Mouse (Mus musculus): ENCODE measurements around the gene Ppp6r2. TPM values are rescaled to one million over a fixed set of nuclear protein-coding genes. Genes with fewer than 3 reads are reported as not detected.

Ppp6r2 gene
- polyA plus RNA-seq, 1 experiment = 18.4 TPM

DNA sequence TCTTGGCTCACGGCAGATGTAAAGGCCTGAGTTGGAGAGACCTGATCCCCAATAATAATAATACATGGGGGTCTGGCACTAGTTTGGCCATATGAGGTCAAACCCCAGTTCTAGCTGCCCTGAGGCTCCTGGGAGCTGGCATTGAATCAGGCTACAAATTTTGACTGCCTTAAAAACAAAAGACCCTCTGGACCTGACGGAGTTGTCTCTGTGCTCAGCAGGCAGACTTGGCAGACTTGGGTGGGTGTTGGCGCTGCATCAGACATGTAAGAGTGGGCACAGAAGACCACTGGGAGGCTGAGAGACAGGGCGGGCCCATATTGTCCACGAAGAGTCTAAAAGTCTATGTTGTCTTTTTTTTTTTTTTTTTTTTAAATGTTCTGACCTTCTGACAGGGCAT is 75.2 kb downstream of the Ppp6r2 start:
- H3K27me3 ChIP-seq (ENCODE audit: control insufficient read depth, insufficient read depth, insufficient read length) = no peaks in the 10 kb centered on the region
- no peak overlapping the region for H3K4me3 ChIP-seq (ENCODE audit: insufficient read depth, poor library complexity, severe bottlenecking)
- no peaks in the 10 kb centered on the region for H3K79me2 ChIP-seq (ENCODE audit: control insufficient read depth, insufficient read depth)
- TF ChIP-seq FOSL1 (IDR thresholded peaks at IDR 0.05; ENCODE audit: insufficient read depth, low read length, poor library complexity, severe bottlenecking) = no peak
- TF ChIP-seq MAX (IDR thresholded peaks at IDR 0.05) = no peak
- TF ChIP-seq CEBPB (IDR thresholded peaks at IDR 0.05; ENCODE audit: low read depth) = no peak
- TF ChIP-seq MYOG (IDR thresholded peaks at IDR 0.05; ENCODE audit: control insufficient read depth, extremely low read depth, insufficient read length) = no peak
- TF ChIP-seq CTCF (IDR thresholded peaks at IDR 0.05; ENCODE audit: control insufficient read depth, insufficient read depth, insufficient read length) = no peak
- TF ChIP-seq MYOD1 (IDR thresholded peaks at IDR 0.05; ENCODE audit: control insufficient read depth, insufficient read length, low read depth) = no peak
- no peak for TF ChIP-seq USF1 (IDR thresholded peaks at IDR 0.05; ENCODE audit: low read depth)
- H3K79me3 ChIP-seq (ENCODE audit: low read depth) = no peaks in the 10 kb centered on the region
- no peak overlapping the region for H3ac ChIP-seq (ENCODE audit: control insufficient read depth, insufficient read length, low read depth)
- peaks cover 79% of the 10 kb centered on the region for H3K36me3 ChIP-seq (ENCODE audit: control insufficient read depth, insufficient read depth)

DNA sequence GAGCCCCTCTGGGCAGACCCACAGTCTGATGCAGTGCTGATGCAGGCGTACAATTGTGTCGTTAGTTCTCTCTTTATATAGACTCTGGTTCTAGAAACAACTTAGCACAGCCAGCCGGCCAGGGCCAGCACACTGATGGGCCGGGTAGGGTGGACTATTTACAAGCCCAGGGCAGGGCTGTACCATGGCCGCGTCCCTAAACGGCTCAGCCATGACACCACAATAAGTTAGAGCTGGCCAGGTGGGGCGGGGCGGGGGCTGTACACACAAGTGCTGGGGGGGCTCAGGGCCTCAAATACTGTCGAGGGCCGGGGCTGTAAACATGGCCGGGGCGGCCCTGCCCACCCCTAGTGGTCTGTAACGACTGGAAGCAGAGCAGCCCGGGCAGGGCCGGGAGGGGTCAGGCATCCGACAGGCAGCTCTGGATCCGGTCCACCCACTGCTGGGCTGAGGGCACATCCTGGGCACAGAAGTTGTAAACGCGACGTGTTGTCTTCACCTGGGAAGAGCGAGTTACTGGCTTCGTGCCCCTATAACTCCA is 76.9 kb downstream of the Ppp6r2 start:
- Histone ChIP-seq H3K4me3 (ENCODE audit: insufficient read depth, poor library complexity, severe bottlenecking) (no peak overlapping the region), H3K36me3 (ENCODE audit: control insufficient read depth, insufficient read depth) (peaks cover 86% of the 10 kb centered on the region), H3K27me3 (ENCODE audit: control insufficient read depth, insufficient read depth, insufficient read length) (no peaks in the 10 kb centered on the region), H3ac (ENCODE audit: control insufficient read depth, insufficient read length, low read depth) (no peak overlapping the region), H3K79me2 (ENCODE audit: control insufficient read depth, insufficient read depth) (no peaks in the 10 kb centered on the region), H3K79me3 (ENCODE audit: low read depth) (no peaks in the 10 kb centered on the region)
- TF ChIP-seq MYOD1 (IDR thresholded peaks at IDR 0.05; ENCODE audit: control insufficient read depth, insufficient read length, low read depth) (no peak), FOSL1 (IDR thresholded peaks at IDR 0.05; ENCODE audit: insufficient read depth, low read length, poor library complexity, severe bottlenecking) (no peak), MYOG (IDR thresholded peaks at IDR 0.05; ENCODE audit: control insufficient read depth, extremely low read depth, insufficient read length) (no peak), MAX (IDR thresholded peaks at IDR 0.05) (no peak), USF1 (IDR thresholded peaks at IDR 0.05; ENCODE audit: low read depth) (no peak), CTCF (IDR thresholded peaks at IDR 0.05; ENCODE audit: control insufficient read depth, insufficient read depth, insufficient read length) (no peak), CEBPB (IDR thresholded peaks at IDR 0.05; ENCODE audit: low read depth) (no peak)

DNA sequence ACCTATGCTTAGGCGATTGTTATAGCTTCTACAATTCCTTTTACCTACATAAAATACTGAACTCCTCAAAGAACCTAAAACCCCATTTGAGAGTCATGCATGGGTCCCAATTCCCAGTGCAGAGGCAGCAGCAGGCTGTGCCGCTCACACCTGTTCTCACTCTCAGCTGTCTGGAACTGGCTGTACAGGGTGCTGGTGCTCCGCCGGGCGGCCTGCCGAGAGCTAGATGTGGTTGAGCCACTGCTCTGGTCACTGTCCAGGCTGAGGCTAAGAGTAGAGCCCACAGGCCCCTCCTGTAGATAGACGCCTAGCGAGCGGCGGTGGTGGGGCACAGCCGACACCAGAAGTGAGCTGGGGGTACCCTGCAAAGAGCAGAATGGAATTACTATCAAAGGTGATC is 78.1 kb downstream of the Ppp6r2 start:
- H3K27me3 ChIP-seq (ENCODE audit: control insufficient read depth, insufficient read depth, insufficient read length) = no peaks in the 10 kb centered on the region
- H3K36me3 ChIP-seq (ENCODE audit: control insufficient read depth, insufficient read depth) = peaks cover 87% of the 10 kb centered on the region
- no peak overlapping the region for H3K4me3 ChIP-seq (ENCODE audit: insufficient read depth, poor library complexity, severe bottlenecking)
- no peaks in the 10 kb centered on the region for H3K79me2 ChIP-seq (ENCODE audit: control insufficient read depth, insufficient read depth)
- no peak overlapping the region for H3ac ChIP-seq (ENCODE audit: control insufficient read depth, insufficient read length, low read depth)
- TF ChIP-seq USF1 (IDR thresholded peaks at IDR 0.05; ENCODE audit: low read depth) = no peak
- no peak for TF ChIP-seq MYOD1 (IDR thresholded peaks at IDR 0.05; ENCODE audit: control insufficient read depth, insufficient read length, low read depth)
- no peak for TF ChIP-seq MYOG (IDR thresholded peaks at IDR 0.05; ENCODE audit: control insufficient read depth, extremely low read depth, insufficient read length)
- no peak for TF ChIP-seq CEBPB (IDR thresholded peaks at IDR 0.05; ENCODE audit: low read depth)
- no peak for TF ChIP-seq MAX (IDR thresholded peaks at IDR 0.05)
- TF ChIP-seq FOSL1 (IDR thresholded peaks at IDR 0.05; ENCODE audit: insufficient read depth, low read length, poor library complexity, severe bottlenecking) = no peak
- no peak for TF ChIP-seq CTCF (IDR thresholded peaks at IDR 0.05; ENCODE audit: control insufficient read depth, insufficient read depth, insufficient read length)
- H3K79me3 ChIP-seq (ENCODE audit: low read depth) = no peaks in the 10 kb centered on the region

DNA sequence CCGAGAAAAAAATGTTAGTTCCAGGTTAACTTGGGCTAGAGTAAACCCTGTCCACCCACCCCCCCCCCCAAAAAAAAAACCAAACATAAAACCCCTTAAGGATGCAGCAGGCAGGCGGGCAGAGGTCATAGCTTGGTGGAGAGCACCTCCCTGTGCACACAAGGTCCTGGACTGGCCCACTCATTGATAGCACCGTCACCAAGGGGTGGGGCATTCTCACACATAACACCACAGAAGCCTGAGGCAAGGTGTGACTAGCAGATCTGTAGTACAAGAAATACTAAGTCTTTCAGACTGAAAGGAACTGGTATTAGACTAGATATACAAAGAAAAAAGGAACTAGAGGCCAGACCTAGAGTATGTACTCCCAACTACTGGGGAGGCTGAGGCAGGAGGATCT is 80.2 kb downstream of the Ppp6r2 start:
- H3K4me3 ChIP-seq (ENCODE audit: insufficient read depth, poor library complexity, severe bottlenecking) = no peak overlapping the region
- H3K27me3 ChIP-seq (ENCODE audit: control insufficient read depth, insufficient read depth, insufficient read length) = no peaks in the 10 kb centered on the region
- no peaks in the 10 kb centered on the region for H3K79me2 ChIP-seq (ENCODE audit: control insufficient read depth, insufficient read depth)
- TF ChIP-seq USF1 (IDR thresholded peaks at IDR 0.05; ENCODE audit: low read depth) (no peak), CTCF (IDR thresholded peaks at IDR 0.05; ENCODE audit: control insufficient read depth, insufficient read depth, insufficient read length) (no peak), MAX (IDR thresholded peaks at IDR 0.05) (no peak), MYOD1 (IDR thresholded peaks at IDR 0.05; ENCODE audit: control insufficient read depth, insufficient read length, low read depth) (no peak), FOSL1 (IDR thresholded peaks at IDR 0.05; ENCODE audit: insufficient read depth, low read length, poor library complexity, severe bottlenecking) (no peak), CEBPB (IDR thresholded peaks at IDR 0.05; ENCODE audit: low read depth) (no peak), MYOG (IDR thresholded peaks at IDR 0.05; ENCODE audit: control insufficient read depth, extremely low read depth, insufficient read length) (no peak)
- H3K79me3 ChIP-seq (ENCODE audit: low read depth) = peaks cover under 1% of the 10 kb centered on the region
- no peak overlapping the region for H3ac ChIP-seq (ENCODE audit: control insufficient read depth, insufficient read length, low read depth)
- peaks cover 94% of the 10 kb centered on the region for H3K36me3 ChIP-seq (ENCODE audit: control insufficient read depth, insufficient read depth)

DNA sequence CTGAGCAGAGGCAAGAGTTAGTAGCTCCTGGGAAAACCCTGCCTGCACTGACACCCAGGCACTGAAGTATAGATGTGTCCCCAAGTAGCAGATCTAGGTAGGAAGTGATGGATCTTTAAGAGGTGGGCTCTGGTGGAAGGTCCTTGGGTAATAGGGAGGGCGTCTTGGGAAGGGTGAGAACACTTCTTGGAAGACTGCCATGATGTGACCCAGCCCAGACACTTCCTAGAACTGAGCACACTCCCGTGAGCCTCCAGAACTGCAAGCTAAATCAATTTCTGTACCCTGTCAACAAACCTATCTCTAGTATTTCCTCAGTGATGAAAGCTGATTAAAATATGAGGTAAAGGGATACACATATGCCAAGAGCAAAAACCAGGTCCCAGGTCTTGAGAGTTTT is 81.4 kb downstream of the Ppp6r2 start:
- Histone ChIP-seq H3K79me3 (ENCODE audit: low read depth) (peaks cover 2% of the 10 kb centered on the region), H3K4me3 (ENCODE audit: insufficient read depth, poor library complexity, severe bottlenecking) (no peak overlapping the region), H3K27me3 (ENCODE audit: control insufficient read depth, insufficient read depth, insufficient read length) (no peaks in the 10 kb centered on the region), H3K36me3 (ENCODE audit: control insufficient read depth, insufficient read depth) (peaks cover 95% of the 10 kb centered on the region), H3ac (ENCODE audit: control insufficient read depth, insufficient read length, low read depth) (no peak overlapping the region), H3K79me2 (ENCODE audit: control insufficient read depth, insufficient read depth) (no peaks in the 10 kb centered on the region)
- TF ChIP-seq CEBPB (IDR thresholded peaks at IDR 0.05; ENCODE audit: low read depth) (no peak), MAX (IDR thresholded peaks at IDR 0.05) (no peak), USF1 (IDR thresholded peaks at IDR 0.05; ENCODE audit: low read depth) (no peak), FOSL1 (IDR thresholded peaks at IDR 0.05; ENCODE audit: insufficient read depth, low read length, poor library complexity, severe bottlenecking) (no peak), MYOG (IDR thresholded peaks at IDR 0.05; ENCODE audit: control insufficient read depth, extremely low read depth, insufficient read length) (no peak), MYOD1 (IDR thresholded peaks at IDR 0.05; ENCODE audit: control insufficient read depth, insufficient read length, low read depth) (no peak), CTCF (IDR thresholded peaks at IDR 0.05; ENCODE audit: control insufficient read depth, insufficient read depth, insufficient read length) (no peak)

Measured in C2C12 (cell line).